Mouse (Mus musculus): ENCODE data around the gene Sdhb. TPM values are rescaled to one million over a fixed set of nuclear protein-coding genes. Genes with fewer than 3 reads are reported as not detected.

Sdhb gene
- polyA plus RNA-seq, 1 experiment from 2014 or later = 242 TPM

- no peaks in the 10 kb centered on the region for H3K9me3 ChIP-seq (replicated peaks)
- 65% methylated on average over 8 of the region's 8 CpGs for WGBS (ENCODE audit: insufficient replicate concordance)
- no peaks in the 10 kb centered on the region for H3K36me3 ChIP-seq
- H3K9ac ChIP-seq = no peak overlapping the region
- DNase-seq (no peak), ATAC-seq (ENCODE audit: low read depth) (no peak)
- no peaks in the 10 kb centered on the region for H3K27me3 ChIP-seq
- no peak overlapping the region for H3K27ac ChIP-seq
- peaks cover 13% of the 10 kb centered on the region; the same call in 1 of the 2 replicates for H3K4me1 ChIP-seq (replicated peaks)
- H3K4me2 ChIP-seq = no peak overlapping the region
- no peak overlapping the region for H3K4me3 ChIP-seq (replicated peaks)
These were observed 12.0 kb upstream of the Sdhb start for GRCm38 (mm10) chr4:140949052-140949451.

DNA sequence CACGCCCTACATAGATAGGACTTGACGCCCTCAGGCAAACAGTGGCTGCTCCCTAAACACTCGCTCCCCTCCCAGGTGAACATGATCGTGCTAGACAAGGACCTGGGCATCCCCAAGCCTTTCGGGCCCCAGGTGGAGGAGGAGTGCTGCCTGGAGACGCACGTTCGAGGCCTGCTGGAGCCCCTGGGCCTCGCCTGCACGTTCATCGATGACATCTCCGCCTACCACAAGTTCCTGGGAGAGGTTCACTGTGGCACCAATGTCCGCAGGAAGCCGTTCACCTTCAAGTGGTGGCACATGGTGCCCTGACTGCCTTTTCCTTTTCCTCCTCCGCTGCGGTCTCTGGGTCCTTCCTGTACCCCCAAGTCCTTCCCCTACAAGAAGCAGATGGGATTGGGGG lies 11.4 kb upstream of the Sdhb start:
- ATAC-seq (ENCODE audit: low read depth) = no peak

GRCm38 (mm10) chr4:140950574-140950973 lies 10.4 kb upstream of the Sdhb start:
- Histone ChIP-seq H3K4me3 (replicated peaks) (no peak overlapping the region), H3K9me3 (replicated peaks) (no peaks in the 10 kb centered on the region), H3K9ac (no peak overlapping the region), H3K4me1 (replicated peaks) (peaks cover 13% of the 10 kb centered on the region; the same call in 1 of the 2 replicates), H3K27ac (no peak overlapping the region), H3K36me3 (no peaks in the 10 kb centered on the region), H3K4me2 (no peak overlapping the region), H3K27me3 (peaks cover 3% of the 10 kb centered on the region; the same call in 1 of the 2 replicates)
- 67% methylated on average over 3 of the region's 3 CpGs for WGBS (ENCODE audit: insufficient replicate concordance)
- no peak for ATAC-seq (ENCODE audit: low read depth)
- DNase-seq = no peak

More for the DNA sequence above, 11.4 kb upstream of the Sdhb start:
- Histone ChIP-seq H3K27ac (no peak overlapping the region), H3K4me2 (no peak overlapping the region), H3K4me3 (replicated peaks) (no peak overlapping the region), H3K36me3 (no peaks in the 10 kb centered on the region), H3K9ac (no peak overlapping the region), H3K27me3 (no peaks in the 10 kb centered on the region), H3K4me1 (replicated peaks) (peaks cover 13% of the 10 kb centered on the region; the same call in 1 of the 2 replicates), H3K9me3 (replicated peaks) (no peaks in the 10 kb centered on the region)
- WGBS (ENCODE audit: insufficient replicate concordance) = 65% methylated on average over 16 of the region's 16 CpGs
- no peak for DNase-seq

- Histone ChIP-seq H3K9ac (no peak overlapping the region), H3K4me1 (replicated peaks) (peaks cover 5% of the 10 kb centered on the region; the same call in 1 of the 2 replicates), H3K9me3 (replicated peaks) (no peaks in the 10 kb centered on the region), H3K36me3 (no peaks in the 10 kb centered on the region), H3K4me3 (replicated peaks) (no peak overlapping the region), H3K4me2 (no peak overlapping the region), H3K27me3 (peaks cover 10% of the 10 kb centered on the region), H3K27ac (no peak overlapping the region)
- ATAC-seq (ENCODE audit: low read depth) (no peak), DNase-seq (no peak)
- 62% methylated on average over 18 of the region's 18 CpGs for WGBS (ENCODE audit: insufficient replicate concordance)
These were observed 9.0 kb upstream of the Sdhb start for GRCm38 (mm10) chr4:140951861-140952641.

DNA sequence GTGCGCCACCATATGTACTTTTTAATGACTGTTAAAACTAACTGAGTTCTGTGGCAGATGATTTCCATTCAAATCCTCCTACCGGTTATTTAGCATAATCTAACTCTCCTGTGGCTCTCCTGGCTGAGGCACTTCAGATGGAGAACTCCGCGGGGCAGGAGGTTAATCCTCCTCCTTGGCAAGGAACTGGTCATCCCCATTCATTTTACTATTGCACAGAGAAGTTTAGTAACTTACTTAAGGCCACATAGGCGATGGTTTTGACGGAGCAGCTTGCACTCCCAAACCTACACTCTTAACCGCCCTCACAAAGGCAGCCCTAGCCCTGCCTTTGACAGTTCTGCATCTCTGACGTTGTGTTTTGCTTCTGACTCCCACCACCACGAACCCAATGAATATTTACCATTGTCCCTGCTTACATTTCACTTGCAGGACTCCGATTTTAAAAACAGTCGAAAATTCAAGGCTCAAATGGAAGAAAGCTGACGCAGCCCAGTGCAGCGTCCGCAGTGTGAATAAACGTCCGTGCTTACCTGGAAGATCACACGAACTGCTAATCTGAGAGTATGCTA lies 3.8 kb upstream of the Sdhb start:
- peak overlapping the region; percentile 56 for H3K9ac ChIP-seq
- peaks cover 20% of the 10 kb centered on the region for H3K27me3 ChIP-seq
- H3K4me2 ChIP-seq = peak overlapping the region; percentile 61
- WGBS (ENCODE audit: insufficient replicate concordance) = 20% methylated on average over 17 of the region's 17 CpGs
- ATAC-seq (ENCODE audit: low read depth) (no peak), DNase-seq (no peak)
- H3K9me3 ChIP-seq (replicated peaks) = no peaks in the 10 kb centered on the region
- H3K4me1 ChIP-seq (replicated peaks) = peaks cover 26% of the 10 kb centered on the region
- peak overlapping the region; percentile 43 for H3K4me3 ChIP-seq (replicated peaks)
- no peak overlapping the region for H3K27ac ChIP-seq
- H3K36me3 ChIP-seq = no peaks in the 10 kb centered on the region

DNA sequence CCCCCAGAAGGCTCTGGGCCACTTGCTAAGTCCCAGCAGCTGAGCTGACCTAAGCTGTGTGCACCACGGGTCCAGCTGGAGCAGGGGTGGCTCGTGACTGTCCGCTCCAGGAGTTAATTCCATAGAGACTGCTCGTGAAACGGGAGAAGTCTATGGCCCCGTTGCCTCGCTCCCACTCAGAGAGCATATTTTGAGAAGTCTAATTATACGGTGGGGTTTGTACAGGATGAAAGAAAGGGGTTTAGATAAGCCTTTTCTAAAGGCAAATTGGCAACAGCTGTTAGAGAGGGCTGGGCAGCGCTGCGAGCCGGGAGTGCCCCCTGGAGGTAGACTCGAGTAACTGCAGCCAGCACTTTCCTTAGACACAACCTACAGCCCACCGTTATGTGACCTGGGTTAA lies 3.3 kb upstream of the Sdhb start:
- H3K4me3 ChIP-seq (replicated peaks) = peak overlapping the region; percentile 43
- DNase-seq (peak; percentile 64), ATAC-seq (ENCODE audit: low read depth) (no peak)
- peaks cover 31% of the 10 kb centered on the region for H3K4me1 ChIP-seq (replicated peaks)
- H3K36me3 ChIP-seq = no peaks in the 10 kb centered on the region
- peak overlapping the region; percentile 56 for H3K9ac ChIP-seq
- no peak overlapping the region for H3K27ac ChIP-seq
- 6% methylated on average over 13 of the region's 13 CpGs for WGBS (ENCODE audit: insufficient replicate concordance)
- H3K9me3 ChIP-seq (replicated peaks) = no peaks in the 10 kb centered on the region
- peak overlapping the region; percentile 61 for H3K4me2 ChIP-seq
- H3K27me3 ChIP-seq = peaks cover 20% of the 10 kb centered on the region

GRCm38 (mm10) chr4:140958319-140958718 lies 2.7 kb upstream of the Sdhb start:
- Histone ChIP-seq H3K4me2 (no peak overlapping the region), H3K27me3 (peaks cover 20% of the 10 kb centered on the region), H3K4me3 (replicated peaks) (no peak overlapping the region), H3K36me3 (no peaks in the 10 kb centered on the region), H3K4me1 (replicated peaks) (peaks cover 37% of the 10 kb centered on the region), H3K9ac (no peak overlapping the region), H3K27ac (no peak overlapping the region), H3K9me3 (replicated peaks) (no peaks in the 10 kb centered on the region)
- DNase-seq (no peak), ATAC-seq (ENCODE audit: low read depth) (no peak)
- WGBS (ENCODE audit: insufficient replicate concordance) = 41% methylated on average over 6 of the region's 6 CpGs

- Histone ChIP-seq H3K4me3 (replicated peaks) (no peak overlapping the region), H3K27me3 (peaks cover 20% of the 10 kb centered on the region), H3K27ac (no peak overlapping the region), H3K36me3 (no peaks in the 10 kb centered on the region), H3K4me2 (no peak overlapping the region), H3K4me1 (replicated peaks) (peaks cover 44% of the 10 kb centered on the region), H3K9ac (no peak overlapping the region), H3K9me3 (replicated peaks) (no peaks in the 10 kb centered on the region)
- DNase-seq (no peak), ATAC-seq (ENCODE audit: low read depth) (no peak)
- 74% methylated on average over 7 of the region's 7 CpGs for WGBS (ENCODE audit: insufficient replicate concordance)
These were observed 1.8 kb upstream of the Sdhb start for GRCm38 (mm10) chr4:140959128-140959679.

GRCm38 (mm10) chr4:140959715-140960479 lies 1.1 kb upstream of the Sdhb start:
- H3K9ac ChIP-seq = no peak overlapping the region
- H3K9me3 ChIP-seq (replicated peaks) = no peaks in the 10 kb centered on the region
- no peak overlapping the region for H3K4me2 ChIP-seq
- 0 out of 2 replicates have a peak, but pooled peaks cover under 1% of the 10 kb centered on the region for H3K36me3 ChIP-seq
- DNase-seq (no peak), ATAC-seq (ENCODE audit: low read depth) (no peak)
- no peak overlapping the region for H3K27ac ChIP-seq
- 63% methylated on average over 10 of the region's 10 CpGs for WGBS (ENCODE audit: insufficient replicate concordance)
- no peak overlapping the region for H3K4me3 ChIP-seq (replicated peaks)
- H3K27me3 ChIP-seq = peaks cover 20% of the 10 kb centered on the region
- peaks cover 51% of the 10 kb centered on the region for H3K4me1 ChIP-seq (replicated peaks)

DNA sequence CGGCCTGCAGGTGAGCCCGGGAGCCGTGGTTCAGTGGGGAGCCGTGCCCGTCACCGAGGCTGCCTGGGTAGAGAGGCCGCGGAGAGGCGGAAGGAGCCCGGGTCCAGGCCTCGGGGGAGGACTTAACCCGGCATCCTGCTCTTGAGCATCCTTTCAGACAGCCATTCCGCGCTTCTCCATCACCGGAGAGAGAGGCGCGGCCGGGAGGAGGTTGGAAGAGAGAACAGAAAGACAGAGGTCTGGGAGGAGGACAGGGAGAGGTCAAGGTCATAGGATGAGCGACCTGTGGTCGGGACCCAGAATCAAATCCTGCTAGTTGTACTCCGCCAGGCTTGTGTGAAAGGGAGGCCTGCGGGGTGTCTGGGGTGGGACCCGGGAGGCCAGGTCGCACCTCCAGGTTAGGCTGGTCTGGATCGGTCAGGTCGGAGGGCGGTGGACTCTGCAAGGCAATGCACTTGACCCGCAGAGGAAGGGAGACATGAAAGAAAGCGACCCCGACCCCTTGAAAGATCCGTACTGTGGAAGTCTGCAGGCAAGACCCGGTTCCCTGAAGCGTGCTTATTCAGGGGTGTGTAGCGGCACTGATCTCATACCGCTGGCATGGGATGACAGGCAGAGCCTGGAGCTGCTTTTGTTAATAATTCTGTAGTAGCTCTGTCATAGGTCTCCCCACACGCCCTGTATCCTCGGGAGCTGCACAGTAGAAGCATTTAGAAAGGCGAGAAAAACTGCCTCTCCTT lies 634 bp downstream of the Sdhb start:
- DNase-seq (no peak), ATAC-seq (ENCODE audit: low read depth) (peak; percentile 43)
- 1% methylated on average over 38 of the region's 38 CpGs for WGBS (ENCODE audit: insufficient replicate concordance)
- peak overlapping the region; percentile 90 for H3K9ac ChIP-seq
- H3K4me3 ChIP-seq (replicated peaks) = peak overlapping the region; percentile 94
- peaks cover 14% of the 10 kb centered on the region for H3K27me3 ChIP-seq
- peak overlapping the region; percentile 84 for H3K27ac ChIP-seq
- peaks cover 9% of the 10 kb centered on the region for H3K36me3 ChIP-seq
- peaks cover 62% of the 10 kb centered on the region for H3K4me1 ChIP-seq (replicated peaks)
- H3K4me2 ChIP-seq = peak overlapping the region; percentile 89
- no peaks in the 10 kb centered on the region for H3K9me3 ChIP-seq (replicated peaks)

Measured in liver, embryonic 13.5 days (tissue).